Mouse (Mus musculus): ENCODE results near the gene Olfr532. TPM values are rescaled to one million over a fixed set of nuclear protein-coding genes. Genes with fewer than 3 reads are reported as not detected.

Olfr532 gene
- not detected in 2 replicates for polyA plus RNA-seq (2015; fragmentation: Nextera tagmentation; extraction: Ambion mirVana)

GRCm38 (mm10) chr7:140421539-140421938, at the start of gene Olfr532:
Gene Olfr532, minus strand, starts transcription at chr7:140421639.

GRCm38 (mm10) chr7:140463070-140463469, 41.6 kb upstream of the Olfr532 start, which contains the start of gene Olfr533:
Gene Olfr533, plus strand, starts transcription at chr7:140463370.

GRCm38 (mm10) chr7:140402818-140403217, 18.6 kb downstream of the Olfr532 start, which contains the start of gene Olfr531:
Gene Olfr531, minus strand, starts transcription at chr7:140402918.

GRCm38 (mm10) chr7:140376231-140376630, 45.2 kb downstream of the Olfr532 start, which contains the start of gene Olfr530:
Gene Olfr530, minus strand, starts transcription at chr7:140376331.

Other genes with a start within 250 kb of the Olfr532 start
- not detected in 2 replicates for gene Olfr523, start 248.4 kb downstream of the Olfr532 start, polyA plus RNA-seq (2015; fragmentation: Nextera tagmentation; extraction: Ambion mirVana)
- gene Olfr524, start 215.7 kb downstream of the Olfr532 start, polyA plus RNA-seq (2015; fragmentation: Nextera tagmentation; extraction: Ambion mirVana): not detected in 2 replicates
- not detected in 2 replicates for gene Cd163l1, start 203.4 kb downstream of the Olfr532 start, polyA plus RNA-seq (2015; fragmentation: Nextera tagmentation; extraction: Ambion mirVana)
- not detected in 2 replicates for gene 5830411N06Rik, start 174.4 kb downstream of the Olfr532 start, polyA plus RNA-seq (2015; fragmentation: Nextera tagmentation; extraction: Ambion mirVana)
- not detected in 2 replicates for gene Olfr525, start 100.8 kb downstream of the Olfr532 start, polyA plus RNA-seq (2015; fragmentation: Nextera tagmentation; extraction: Ambion mirVana)
- gene Olfr527, start 87.6 kb downstream of the Olfr532 start, polyA plus RNA-seq (2015; fragmentation: Nextera tagmentation; extraction: Ambion mirVana): not detected in 2 replicates
- gene Olfr60, start 60.0 kb downstream of the Olfr532 start, polyA plus RNA-seq (2015; fragmentation: Nextera tagmentation; extraction: Ambion mirVana): not detected in 2 replicates
- not detected in 2 replicates for gene Olfr530, start 45.3 kb downstream of the Olfr532 start, polyA plus RNA-seq (2015; fragmentation: Nextera tagmentation; extraction: Ambion mirVana)
- not detected in 2 replicates for gene Olfr531, start 18.7 kb downstream of the Olfr532 start, polyA plus RNA-seq (2015; fragmentation: Nextera tagmentation; extraction: Ambion mirVana)
- not detected in 2 replicates for gene Olfr533, start 41.7 kb upstream of the Olfr532 start, polyA plus RNA-seq (2015; fragmentation: Nextera tagmentation; extraction: Ambion mirVana)
- gene Olfr535, start 62.6 kb upstream of the Olfr532 start, polyA plus RNA-seq (2015; fragmentation: Nextera tagmentation; extraction: Ambion mirVana): not detected in 2 replicates
- gene Olfr536, start 85.8 kb upstream of the Olfr532 start, polyA plus RNA-seq (2015; fragmentation: Nextera tagmentation; extraction: Ambion mirVana): not detected in 2 replicates
- not detected in 2 replicates for gene Olfr538, start 146.2 kb upstream of the Olfr532 start, polyA plus RNA-seq (2015; fragmentation: Nextera tagmentation; extraction: Ambion mirVana)
- gene Olfr46, start 179.6 kb upstream of the Olfr532 start, polyA plus RNA-seq (2015; fragmentation: Nextera tagmentation; extraction: Ambion mirVana): not detected in 2 replicates
- not detected in 2 replicates for gene Olfr61, start 207.3 kb upstream of the Olfr532 start, polyA plus RNA-seq (2015; fragmentation: Nextera tagmentation; extraction: Ambion mirVana)
- gene Olfr53, start 224.8 kb upstream of the Olfr532 start, polyA plus RNA-seq (2015; fragmentation: Nextera tagmentation; extraction: Ambion mirVana): not detected in 2 replicates
- not detected in 2 replicates for gene Olfr539, start 238.3 kb upstream of the Olfr532 start, polyA plus RNA-seq (2015; fragmentation: Nextera tagmentation; extraction: Ambion mirVana)

All from urinary bladder, postnatal 0 days (tissue).